Mouse (Mus musculus) liver, adult 2 months (tissue): ENCODE measurements at regions not wholly inside any gene's neighbourhood (a gene's known extent, or its start where the extent isn't known, plus 50 kb on each side); places are given as distances from the start of the nearest gene placed in this dataset.

ENCODE experiments used
- CTCF ChIP-seq: fragments of 200-500 bp; IDR thresholded peaks from 2 replicates; pipeline ENCODE4 v1.5.1; 2011; ENCODE audit warnings: low read depth, low read length, control low read depth
- POLR2A ChIP-seq: fragments of 200-500 bp; IDR thresholded peaks from 2 replicates; pipeline ENCODE4 v1.6.1; 2011; ENCODE audit warnings: low read length, control low read depth; ENCODE audit not compliant: insufficient read depth; ENCODE audit errors: extremely low read depth

DNA sequence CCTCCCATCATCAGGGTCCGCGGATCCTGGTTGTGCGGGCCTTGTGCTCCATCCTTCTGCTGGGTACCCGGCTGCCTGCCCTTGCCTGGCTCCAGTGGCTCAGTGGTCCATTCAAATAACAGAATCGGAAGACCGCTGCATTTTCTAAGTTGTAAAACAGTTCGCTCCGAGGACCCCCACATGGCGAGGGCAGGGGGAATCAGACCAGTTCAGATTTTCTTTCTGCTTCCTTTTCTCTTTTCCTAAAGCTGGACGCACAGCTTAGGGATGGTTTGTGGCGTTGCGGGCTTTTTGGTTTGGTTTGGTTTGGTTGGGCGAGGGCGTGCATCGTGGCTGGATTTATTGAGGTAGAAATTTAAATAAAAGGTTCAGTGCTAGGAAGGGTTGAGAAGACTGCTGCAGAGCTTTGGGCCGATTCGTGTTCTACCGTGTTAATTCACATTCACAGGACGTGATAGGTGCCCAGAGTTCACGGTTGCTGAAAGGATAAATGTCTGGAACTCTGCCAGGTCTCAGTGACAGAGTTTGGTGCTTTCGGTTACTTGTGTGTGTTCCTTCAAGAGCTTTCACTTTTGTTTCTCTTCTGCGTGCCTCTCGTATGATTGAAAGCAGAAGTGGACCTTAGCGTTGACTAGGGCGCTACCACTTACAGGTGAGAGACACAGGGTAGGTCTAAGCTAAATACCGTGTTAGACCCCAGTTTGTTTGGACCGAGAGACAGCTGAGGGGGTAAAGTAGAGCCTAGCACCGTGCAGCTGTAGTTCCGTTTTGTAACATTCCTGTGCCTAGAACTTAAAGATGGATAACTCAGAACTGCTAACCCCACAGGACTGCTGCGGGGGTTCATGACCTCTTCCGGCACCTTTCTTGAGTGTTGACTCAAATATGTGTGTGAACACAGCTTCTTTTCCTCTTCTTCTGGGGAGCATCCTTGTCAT is 61.9 kb upstream of the Ak4 start:
- TF ChIP-seq CTCF (no peak), POLR2A (no peak)
